Mouse (Mus musculus): ENCODE results near the gene Zcchc8. TPM values are rescaled to one million over a fixed set of nuclear protein-coding genes. Genes with fewer than 3 reads are reported as not detected.
A peak's percentile ranks its signal among the peaks of the same experiment; 100 is the strongest.
"Not testable (repeated sequence)": the region's sequence is repeated elsewhere in the genome, so short reads cannot be mapped to it uniquely, and the experiment has no call there.

The Zcchc8 gene
- total RNA-seq (2021) (10 to 100 TPM; 40.6 to 43.1 TPM), polyA plus RNA-seq (2012; rRNA removed) (21.3 and 21.7 TPM in 2 replicates)
- long read RNA-seq, full-length matches to known transcripts: 8 of 10 reads
- long read RNA-seq, partial matches to known transcripts: 0 of 10 reads
- long read RNA-seq, other reads (novel, unspliced or antisense): 2 of 10 reads

GRCm38 (mm10) chr5:123720328-123721311 lies at the start of gene Zcchc8:
TSS of gene Zcchc8 (minus strand) at chr5:123721100.
- DNase-seq: peak; percentile 96

- not testable (repeated sequence) for DNase-seq
Measured at GRCm38 (mm10) chr5:123766455-123766854, 45.6 kb upstream of the Zcchc8 start.

DNA sequence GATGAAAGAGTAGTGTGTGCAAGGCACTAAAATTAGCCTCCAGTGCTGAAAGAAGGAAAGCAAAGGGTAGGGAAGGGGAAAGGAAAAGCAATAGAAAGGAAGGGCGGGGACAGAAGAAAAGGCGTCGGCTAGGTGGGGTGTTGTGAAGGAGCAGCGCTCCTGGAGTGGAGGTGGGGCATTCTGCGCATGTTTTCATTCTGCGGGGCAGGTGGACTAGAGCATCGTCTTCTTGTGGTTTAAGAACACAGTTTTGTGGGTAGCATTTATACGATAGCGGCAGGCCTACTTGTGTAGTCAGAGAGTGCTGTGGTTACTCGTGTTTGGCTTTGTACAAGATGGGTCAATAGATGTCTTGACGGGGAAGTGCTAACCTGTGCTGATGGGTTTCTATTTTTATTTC lies 44.6 kb upstream of the Zcchc8 start:
- DNase-seq: no peak

- peak; percentile 99 for DNase-seq
Measured at GRCm38 (mm10) chr5:123749065-123750064, 28.5 kb upstream of the Zcchc8 start, which contains the start of the genes Rsrc2 and Kntc1. TSS of gene Rsrc2 (minus strand) at chr5:123749414. TSS of gene Kntc1 (plus strand) at chr5:123749716.

GRCm38 (mm10) chr5:123748339-123749064 lies 27.6 kb upstream of the Zcchc8 start:
- no peak for DNase-seq

DNA sequence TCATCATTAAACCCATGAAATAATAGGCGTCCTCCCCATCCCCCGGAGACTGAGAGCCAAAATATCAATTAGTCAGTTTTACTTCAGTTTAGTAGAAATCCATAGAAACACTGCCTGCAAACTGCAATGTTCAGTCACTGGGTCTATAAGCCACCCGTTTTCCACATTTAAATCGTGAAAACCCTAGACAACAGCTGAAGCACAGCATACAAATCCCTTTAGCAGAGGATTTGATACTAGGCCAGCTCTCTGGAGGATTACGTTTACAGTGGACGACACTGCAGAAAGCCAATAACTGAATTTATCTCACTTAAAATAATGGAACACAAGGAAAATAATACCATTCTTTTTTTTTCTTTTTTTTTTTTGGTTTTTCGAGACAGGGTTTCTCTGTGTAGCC lies 26.7 kb upstream of the Zcchc8 start:
- no peak for DNase-seq

DNA sequence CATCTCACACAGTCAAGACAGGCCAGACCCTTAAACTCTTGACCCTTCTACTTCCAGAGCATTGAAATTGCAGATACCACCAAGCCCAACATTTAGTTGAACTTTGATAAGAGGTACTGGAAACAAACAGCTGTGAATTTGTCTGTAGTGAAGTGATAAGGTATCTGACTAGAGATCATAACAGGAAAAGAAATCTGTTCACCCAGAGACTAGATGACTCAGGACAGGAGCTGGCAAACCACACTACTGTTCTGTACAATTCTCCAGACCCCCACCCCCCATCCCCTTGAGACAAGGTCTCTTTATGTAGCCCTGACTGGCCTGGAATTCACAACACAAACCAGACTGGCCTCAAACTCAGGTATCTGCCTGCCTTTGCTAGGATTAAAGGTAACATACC lies 25.4 kb upstream of the Zcchc8 start:
- DNase-seq: no peak

GRCm38 (mm10) chr5:123744358-123744757 lies 23.5 kb upstream of the Zcchc8 start:
- no peak for DNase-seq

- no peak for DNase-seq
Measured at GRCm38 (mm10) chr5:123730981-123731380, 10.1 kb upstream of the Zcchc8 start.

DNA sequence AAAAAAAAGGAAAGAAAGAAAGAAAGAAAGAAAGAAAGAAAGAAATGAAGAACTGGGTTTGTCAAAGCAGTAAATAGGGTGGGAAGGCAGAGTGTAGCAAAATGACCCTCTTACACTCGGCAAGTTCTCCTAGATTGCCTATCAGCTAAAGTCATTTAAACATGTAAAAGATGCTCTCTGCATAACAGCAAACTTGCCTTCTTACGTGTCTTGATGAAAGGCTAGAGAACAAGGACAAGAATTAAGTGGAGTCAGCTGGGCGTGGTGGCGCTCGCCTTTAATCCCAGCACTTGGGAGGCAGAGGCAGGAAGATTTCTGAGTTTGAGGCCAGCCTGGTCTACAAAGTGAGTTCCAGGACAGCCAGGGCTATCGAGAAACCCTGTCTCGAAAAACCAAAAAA lies 2.9 kb upstream of the Zcchc8 start:
- not testable (repeated sequence) for DNase-seq

- no peak for DNase-seq
Measured at GRCm38 (mm10) chr5:123714622-123715021, 6.3 kb downstream of the Zcchc8 start.

DNA sequence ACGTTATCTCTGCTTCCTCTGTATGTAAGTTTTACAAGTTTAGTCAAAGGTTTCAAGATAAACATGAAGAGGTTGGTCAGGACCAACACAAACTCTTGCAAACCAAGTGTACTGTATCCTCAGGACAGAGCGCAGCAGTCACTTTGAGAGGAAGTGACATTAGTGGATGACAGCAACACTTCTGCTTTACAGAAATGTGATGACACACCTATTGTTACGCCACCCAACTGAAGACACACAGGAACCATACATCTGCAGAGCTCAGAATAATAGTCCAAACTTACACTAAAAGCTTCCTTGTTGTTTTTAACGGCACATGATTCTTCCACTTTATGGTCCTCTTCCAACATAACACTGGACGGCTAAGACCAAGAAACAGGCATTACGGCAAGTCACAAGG lies 7.1 kb downstream of the Zcchc8 start:
- DNase-seq: no peak

DNA sequence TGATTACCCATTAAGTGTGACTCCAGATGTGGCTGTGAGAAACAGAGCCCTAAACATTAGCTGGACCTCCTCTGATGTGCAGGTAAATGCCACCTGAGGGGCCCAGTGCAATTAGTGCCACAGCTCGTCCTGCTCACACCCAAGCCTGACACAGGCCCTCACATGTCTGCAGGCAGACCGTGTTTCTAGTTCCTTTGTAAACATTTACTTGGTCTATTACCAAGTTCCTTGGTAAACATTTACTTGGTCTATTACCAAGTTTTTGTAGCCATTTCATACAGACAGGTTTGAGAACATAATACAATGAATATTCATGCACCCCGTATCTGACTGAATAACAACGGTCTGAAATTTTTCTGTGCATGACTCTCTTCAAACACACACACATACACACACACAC lies 11.3 kb downstream of the Zcchc8 start:
- DNase-seq: no peak

GRCm38 (mm10) chr5:123708598-123708997 lies 12.3 kb downstream of the Zcchc8 start:
- DNase-seq: no peak

DNA sequence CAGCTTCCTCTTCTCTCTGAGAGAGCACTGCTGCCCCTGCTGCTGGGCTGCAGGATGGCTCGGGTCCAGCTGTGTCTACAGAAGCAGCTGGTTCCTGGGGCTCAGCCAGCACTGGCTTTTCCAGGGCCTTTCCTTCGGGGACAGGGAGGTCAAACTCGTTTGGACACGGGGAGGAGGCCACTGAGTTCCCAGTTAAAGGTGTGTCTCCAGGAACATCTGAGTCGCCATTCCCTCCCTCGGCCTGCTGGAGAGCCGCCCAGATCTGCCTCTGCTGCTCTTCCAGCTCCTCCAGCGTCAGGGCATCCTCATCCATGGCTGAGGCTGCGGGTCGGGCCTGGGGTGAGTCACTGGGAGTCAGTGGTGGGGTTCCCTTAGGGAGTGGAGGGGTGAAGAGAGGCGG lies 20.3 kb downstream of the Zcchc8 start:
- peak; percentile 70 for DNase-seq

- peak; percentile 77 for DNase-seq
Measured at GRCm38 (mm10) chr5:123699198-123699597, 21.7 kb downstream of the Zcchc8 start.

DNA sequence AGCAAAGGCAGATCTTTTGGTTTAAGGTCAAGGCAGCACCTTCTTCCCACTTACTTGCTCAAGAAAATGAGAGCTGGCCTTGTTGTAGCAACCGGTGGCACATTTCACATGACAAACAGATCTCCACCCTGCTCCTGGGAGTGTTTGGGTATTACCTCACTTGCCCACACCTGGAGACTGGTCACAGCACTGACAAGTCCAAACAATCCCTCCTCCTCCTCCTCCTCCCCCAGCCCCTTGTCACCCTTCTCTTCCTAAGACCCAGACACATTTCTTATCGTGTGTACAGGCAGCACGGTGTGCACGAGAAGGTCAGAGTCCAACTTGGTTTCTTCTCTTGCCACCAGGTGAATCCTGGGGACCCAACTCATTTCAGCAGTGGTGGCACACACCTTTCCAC lies 23.9 kb downstream of the Zcchc8 start:
- DNase-seq: no peak

DNA sequence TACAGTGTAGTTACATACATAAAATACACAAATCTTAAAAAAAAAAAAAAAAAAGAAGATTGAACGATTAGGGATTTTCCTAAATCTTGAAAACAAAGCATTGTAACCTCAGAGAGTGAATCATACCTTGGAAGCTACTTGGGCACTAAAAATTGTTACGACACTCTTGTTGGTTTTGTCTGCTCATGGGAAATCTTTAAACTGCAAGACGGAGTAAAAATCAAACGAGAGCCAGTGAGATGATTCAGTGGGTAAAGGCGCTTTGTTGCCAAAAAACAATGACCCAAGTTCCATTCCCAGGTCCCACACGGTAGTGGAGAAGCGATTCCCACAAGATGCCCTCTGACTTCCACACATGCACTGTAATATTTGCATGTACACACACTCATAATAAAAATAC lies 24.7 kb downstream of the Zcchc8 start:
- DNase-seq: peak; percentile 49

GRCm38 (mm10) chr5:123694468-123694867 lies 26.4 kb downstream of the Zcchc8 start:
- DNase-seq: peak; percentile 79

- DNase-seq: peak; percentile 88
Measured at GRCm38 (mm10) chr5:123684221-123685144, 36.4 kb downstream of the Zcchc8 start, which contains the start of gene Clip1. TSS of gene Clip1 (minus strand) at chr5:123684618.
